ENCODE assay signal across 39 mouse cellular contexts in genomic region chr6:28459221-28459668, GRCm38 (mm10). TPM values are rescaled to one million over a fixed set of nuclear protein-coding genes. Genes with fewer than 3 reads are reported as not detected.
DNase-seq lines count a peak whose midpoint lies in the region; ATAC-seq and TF ChIP-seq lines count a peak whose summit lies in the region.
"Had no signal": no experiment of that assay in that cellular context is flagged by ENCODE, and none has a peak within 500 bp of the region (broad histone marks: within the 10 kb centered on the region; RNA-seq: fewer than 3 reads in every experiment).

No protein-coding gene starts in this region.

- H3K4me1 ChIP-seq in liver, embryonic 13.5 days (replicated peaks), result peaks cover 10% of the 10 kb centered on the region; the same call in 1 of the 2 replicates
- H3K4me1 ChIP-seq: embryonic facial prominence, embryonic 12.5 days; forebrain, embryonic 10.5 days; forebrain, embryonic 15.5 days; heart, embryonic 10.5 days; heart, embryonic 15.5 days; limb, embryonic 10.5 days; limb, embryonic 15.5 days; midbrain, embryonic 12.5 days; neural tube, embryonic 12.5 days had no signal

- H3K36me3 ChIP-seq in liver, embryonic 13.5 days, result no peaks in the 10 kb centered on the region
- H3K36me3 ChIP-seq: embryonic facial prominence, embryonic 12.5 days; forebrain, embryonic 10.5 days; forebrain, embryonic 15.5 days; heart, embryonic 10.5 days; heart, embryonic 15.5 days; limb, embryonic 10.5 days; limb, embryonic 15.5 days; midbrain, embryonic 12.5 days; neural tube, embryonic 12.5 days had no signal

- no peak for TF ChIP-seq CTCF in gastrocnemius, adult 2 months (IDR thresholded peaks at IDR 0.05)

- peaks cover 3% of the 10 kb centered on the region for H3K27me3 ChIP-seq in liver, embryonic 13.5 days
- H3K27me3 ChIP-seq: embryonic facial prominence, embryonic 12.5 days; forebrain, embryonic 15.5 days; neural tube, embryonic 12.5 days had no signal

- intact Hi-C loops in gastrocnemius, adult 2 months (cut with DNase I), result no loop called here

- H3K9me3 ChIP-seq in liver, embryonic 13.5 days (replicated peaks), result no peaks in the 10 kb centered on the region
- H3K9me3 ChIP-seq: embryonic facial prominence, embryonic 12.5 days; forebrain, embryonic 10.5 days; forebrain, embryonic 15.5 days; heart, embryonic 10.5 days; heart, embryonic 15.5 days; limb, embryonic 10.5 days; limb, embryonic 15.5 days; midbrain, embryonic 12.5 days; neural tube, embryonic 12.5 days had no signal

- ATAC-seq in liver, embryonic 13.5 days (ENCODE audit: low read depth), result peak; percentile 76
- ATAC-seq in megakaryocyte, adult 5-6 weeks (ENCODE audit: poor library complexity, severe bottlenecking), result peak; percentile 31; the same call in 1 of the 2 replicates
- ATAC-seq: CD4-positive, CD25-positive, alpha-beta regulatory T cell, adult 4 months; forebrain, embryonic 15.5 days; intestine, postnatal 0 days had no signal

- no peak overlapping the region for H3K9ac ChIP-seq in liver, embryonic 13.5 days
- H3K9ac ChIP-seq: embryonic facial prominence, embryonic 12.5 days; forebrain, embryonic 15.5 days; heart, embryonic 15.5 days; hindbrain, embryonic 14.5 days; limb, embryonic 15.5 days; midbrain, embryonic 12.5 days; neural tube, embryonic 12.5 days had no signal

- H3K4me3 ChIP-seq in liver, embryonic 13.5 days (replicated peaks), result no peak overlapping the region
- no peak overlapping the region for H3K4me3 ChIP-seq in gastrocnemius, adult 2 months
- H3K4me3 ChIP-seq: embryonic facial prominence, embryonic 12.5 days; forebrain, embryonic 10.5 days; forebrain, embryonic 15.5 days; heart, embryonic 10.5 days; heart, embryonic 15.5 days; left cerebral cortex, adult 2 months; limb, embryonic 10.5 days; limb, embryonic 15.5 days; midbrain, embryonic 12.5 days; myocyte; neural tube, embryonic 12.5 days had no signal

- H3K27ac ChIP-seq in liver, embryonic 13.5 days, result no peak overlapping the region
- no peak overlapping the region for H3K27ac ChIP-seq in gastrocnemius, adult 2 months
- H3K27ac ChIP-seq: embryonic facial prominence, embryonic 12.5 days; forebrain, embryonic 10.5 days; forebrain, embryonic 15.5 days; heart, embryonic 10.5 days; heart, embryonic 15.5 days; hindbrain, embryonic 14.5 days; left cerebral cortex, adult 2 months; limb, embryonic 10.5 days; limb, embryonic 15.5 days; macrophage; midbrain, embryonic 12.5 days; neural tube, embryonic 12.5 days had no signal

- no peak overlapping the region for H3K4me2 ChIP-seq in liver, embryonic 13.5 days
- H3K4me2 ChIP-seq: embryonic facial prominence, embryonic 12.5 days; forebrain, embryonic 15.5 days; heart, embryonic 15.5 days; hindbrain, embryonic 14.5 days; limb, embryonic 15.5 days; midbrain, embryonic 12.5 days; neural tube, embryonic 12.5 days had no signal

- peak; percentile 19 for DNase-seq in liver
- DNase-seq in liver, embryonic 13.5 days, result no peak
- DNase-seq in yolk sac, embryonic 10.5 days (ENCODE audit: low spot score), result peak; percentile 36
- DNase-seq in gastrocnemius, adult 18-20 months (ENCODE audit: low spot score), result no peak
- no peak for DNase-seq in layer of hippocampus, postnatal 36 days
- DNase-seq in gastrocnemius, adult 2 months, result no peak
- DNase-seq: adrenal gland, postnatal 14 days; cerebellum, adult 11 months; cerebellum, adult 9-11 months; embryo, embryonic 11 days; gastrocnemius, postnatal 14 days; heart, adult 11 months; heart, postnatal 36 days; kidney, adult 9 months; kidney, postnatal 10 days; right cerebral cortex, adult 18-20 months; thymus, postnatal 4 days had no signal

RNA-seq across cellular contexts. Expression of gene Pax4, which starts 10.1 kb away (rescaled TPM):
- polyA plus RNA-seq in liver, embryonic 13.5 days (2015; fragmentation: Nextera tagmentation; extraction: Ambion mirVana), result not detected in 2 replicates
- not detected in 2 replicates for total RNA-seq in megakaryocyte, adult 5-6 weeks (2015)
- not detected in 2 replicates for total RNA-seq in megakaryocyte, adult 5-6 weeks (2017)
- total RNA-seq in gastrocnemius, adult 18-20 months (2021), result not detected
- total RNA-seq in layer of hippocampus, postnatal 36 days (2021), result not detected
- not detected for total RNA-seq in gastrocnemius, adult 2 months (2021)
- total RNA-seq: adrenal gland, postnatal 14 days; gastrocnemius, postnatal 14 days; heart, postnatal 36 days; layer of hippocampus, postnatal 10 days; left cerebral cortex, adult 2 months; midbrain, postnatal 0 days had no signal
- polyA plus RNA-seq: CD4-positive, CD25-positive, alpha-beta regulatory T cell, adult 4 months; embryonic facial prominence, embryonic 12.5 days; forebrain, embryonic 10.5 days; heart, embryonic 10.5 days; heart, embryonic 15.5 days; hindbrain, embryonic 14.5 days; limb, embryonic 10.5 days; limb, embryonic 15.5 days; lung, embryonic 16.5 days; macrophage; midbrain, embryonic 12.5 days; myocyte; neural tube, embryonic 12.5 days; spleen, adult 2 months; testis, adult 2 months; thymus, postnatal 0 days had no signal

RNA-seq across cellular contexts. Expression of gene Snd1, which starts 15.7 kb away (rescaled TPM):
- 55.2 and 63.2 TPM in 2 replicates for polyA plus RNA-seq in liver, embryonic 13.5 days (2015; fragmentation: Nextera tagmentation; extraction: Ambion mirVana)
- total RNA-seq in megakaryocyte, adult 5-6 weeks (2015), result 40.2 and 46.7 TPM in 2 replicates
- total RNA-seq in megakaryocyte, adult 5-6 weeks (2017), result 76.9 and 86.3 TPM in 2 replicates
- total RNA-seq in gastrocnemius, adult 18-20 months (2021), result 10 to 100 TPM; 45.0 to 49.8 TPM
- 100 to 1,000 TPM; 107 to 114 TPM for total RNA-seq in layer of hippocampus, postnatal 36 days (2021)
- 10 to 100 TPM; 40.4 to 41.0 TPM for total RNA-seq in gastrocnemius, adult 2 months (2021)

RNA-seq across cellular contexts. Expression of gene Gcc1, which starts 31.1 kb away (rescaled TPM):
- polyA plus RNA-seq in liver, embryonic 13.5 days (2015; fragmentation: Nextera tagmentation; extraction: Ambion mirVana), result 3.7 and 4.4 TPM in 2 replicates
- 4.2 and 4.8 TPM in 2 replicates for total RNA-seq in megakaryocyte, adult 5-6 weeks (2015)
- 14.2 and 19.7 TPM in 2 replicates for total RNA-seq in megakaryocyte, adult 5-6 weeks (2017)
- 1 to 10 TPM; 6.6 to 7.6 TPM for total RNA-seq in gastrocnemius, adult 18-20 months (2021)
- 10 to 100 TPM; 17.9 to 20.1 TPM for total RNA-seq in layer of hippocampus, postnatal 36 days (2021)
- 1 to 10 TPM; 5.8 to 7.9 TPM for total RNA-seq in gastrocnemius, adult 2 months (2021)

RNA-seq across cellular contexts. Expression of gene Fscn3, which starts 31.7 kb away (rescaled TPM):
- 0.44 and 1.2 TPM in 2 replicates for polyA plus RNA-seq in liver, embryonic 13.5 days (2015; fragmentation: Nextera tagmentation; extraction: Ambion mirVana)
- not detected in 2 replicates for total RNA-seq in megakaryocyte, adult 5-6 weeks (2015)
- not detected in 2 replicates for total RNA-seq in megakaryocyte, adult 5-6 weeks (2017)
- total RNA-seq in gastrocnemius, adult 18-20 months (2021), result not detected
- under 1 TPM in 1 of 2 experiments, not detected in 1; 0.17 TPM for total RNA-seq in layer of hippocampus, postnatal 36 days (2021)
- not detected for total RNA-seq in gastrocnemius, adult 2 months (2021)
- total RNA-seq: adrenal gland, postnatal 14 days; gastrocnemius, postnatal 14 days; heart, postnatal 36 days; layer of hippocampus, postnatal 10 days; left cerebral cortex, adult 2 months; midbrain, postnatal 0 days had no signal
- polyA plus RNA-seq: CD4-positive, CD25-positive, alpha-beta regulatory T cell, adult 4 months; embryonic facial prominence, embryonic 12.5 days; forebrain, embryonic 15.5 days; heart, embryonic 10.5 days; heart, embryonic 15.5 days; hindbrain, embryonic 14.5 days; intestine, postnatal 0 days; limb, embryonic 10.5 days; limb, embryonic 15.5 days; macrophage; midbrain, embryonic 12.5 days; midbrain, postnatal 0 days; myocyte; neural tube, embryonic 12.5 days; spleen, adult 2 months had no signal

RNA-seq across cellular contexts. Expression of gene Arf5, which starts 35.9 kb away (rescaled TPM):
- 388 and 403 TPM in 2 replicates for polyA plus RNA-seq in liver, embryonic 13.5 days (2015; fragmentation: Nextera tagmentation; extraction: Ambion mirVana)
- total RNA-seq in megakaryocyte, adult 5-6 weeks (2015), result 68.1 and 109 TPM in 2 replicates
- total RNA-seq in megakaryocyte, adult 5-6 weeks (2017), result 48.1 and 70.7 TPM in 2 replicates
- total RNA-seq in gastrocnemius, adult 18-20 months (2021), result 10 to 100 TPM; 68.5 to 70.8 TPM
- 100 to 1,000 TPM; 272 to 305 TPM for total RNA-seq in layer of hippocampus, postnatal 36 days (2021)
- 10 to 100 TPM; 75.7 to 82.4 TPM for total RNA-seq in gastrocnemius, adult 2 months (2021)

Comparison
In these comparisons a context has a peak if more than half of its experiments do, and no peak if none do; other contexts are left out.
1. DNase-seq: peak in liver (single experiment) and yolk sac, embryonic 10.5 days (single experiment); none in liver, embryonic 13.5 days (single experiment), gastrocnemius, adult 18-20 months (single experiment), layer of hippocampus, postnatal 36 days (0 of 2) and gastrocnemius, adult 2 months (single experiment).